Mouse (Mus musculus): ENCODE results near the gene Rtn4rl1. TPM values are rescaled to one million over a fixed set of nuclear protein-coding genes. Genes with fewer than 3 reads are reported as not detected.

Rtn4rl1 gene
- polyA plus RNA-seq, 1 experiment from 2014 or later: 2.9 TPM

- WGBS: 23% methylated on average over 13 of the region's 13 CpGs
- Histone ChIP-seq H3K4me1 (replicated peaks; ENCODE audit: control insufficient read depth, insufficient read depth, low read length) (peaks cover 32% of the 10 kb centered on the region), H3K9me3 (ENCODE audit: control insufficient read depth, low read length) (no peaks in the 10 kb centered on the region), H3K4me3 (ENCODE audit: low read length) (peak overlapping the region; percentile 59), H3K36me3 (ENCODE audit: control insufficient read depth, insufficient read depth, low read length) (no peaks in the 10 kb centered on the region), H3K4me2 (ENCODE audit: low read depth, low read length) (peak overlapping the region; percentile 93), H3K27me3 (ENCODE audit: control insufficient read depth, insufficient read depth, low read depth, low read length) (peaks cover 38% of the 10 kb centered on the region), H3K27ac (ENCODE audit: low read length) (no peak overlapping the region), H3K9ac (ENCODE audit: low read length) (no peak overlapping the region; the same call in 1 of the 2 replicates)
- ATAC-seq (ENCODE audit: low read depth): peak; percentile 70
These were observed 1.0 kb upstream of the Rtn4rl1 start for GRCm38 (mm10) chr11:75192336-75193214.

GRCm38 (mm10) chr11:75194121-75194849 is 702 bp downstream of the Rtn4rl1 start:
- Histone ChIP-seq H3K4me1 (replicated peaks; ENCODE audit: control insufficient read depth, insufficient read depth, low read length) (peaks cover 30% of the 10 kb centered on the region), H3K9ac (ENCODE audit: low read length) (peak overlapping the region; percentile 62), H3K27ac (ENCODE audit: low read length) (no peak overlapping the region), H3K4me2 (ENCODE audit: low read depth, low read length) (peak overlapping the region; percentile 93), H3K4me3 (ENCODE audit: low read length) (peak overlapping the region; percentile 59), H3K9me3 (ENCODE audit: control insufficient read depth, low read length) (no peaks in the 10 kb centered on the region), H3K36me3 (ENCODE audit: control insufficient read depth, insufficient read depth, low read length) (no peaks in the 10 kb centered on the region), H3K27me3 (ENCODE audit: control insufficient read depth, insufficient read depth, low read depth, low read length) (peaks cover 38% of the 10 kb centered on the region)
- ATAC-seq (ENCODE audit: low read depth): no peak
- WGBS: under 1% methylated on average over 52 of the region's 52 CpGs

GRCm38 (mm10) chr11:75194850-75195461 is 1.4 kb downstream of the Rtn4rl1 start:
- WGBS: under 1% methylated on average over 39 of the region's 39 CpGs
- Histone ChIP-seq H3K9me3 (ENCODE audit: control insufficient read depth, low read length) (no peaks in the 10 kb centered on the region), H3K36me3 (ENCODE audit: control insufficient read depth, insufficient read depth, low read length) (no peaks in the 10 kb centered on the region), H3K27me3 (ENCODE audit: control insufficient read depth, insufficient read depth, low read depth, low read length) (peaks cover 38% of the 10 kb centered on the region), H3K27ac (ENCODE audit: low read length) (no peak overlapping the region), H3K4me3 (ENCODE audit: low read length) (peak overlapping the region; percentile 59), H3K4me2 (ENCODE audit: low read depth, low read length) (peak overlapping the region; percentile 93), H3K9ac (ENCODE audit: low read length) (peak overlapping the region; percentile 62), H3K4me1 (replicated peaks; ENCODE audit: control insufficient read depth, insufficient read depth, low read length) (peaks cover 25% of the 10 kb centered on the region)
- no peak for ATAC-seq (ENCODE audit: low read depth)

- whole genome bisulfite sequencing: 59% methylated on average over 6 of the region's 6 CpGs
- Histone ChIP-seq H3K27ac (ENCODE audit: low read length) (no peak overlapping the region), H3K36me3 (ENCODE audit: control insufficient read depth, insufficient read depth, low read length) (no peaks in the 10 kb centered on the region), H3K4me3 (ENCODE audit: low read length) (no peak overlapping the region), H3K27me3 (ENCODE audit: control insufficient read depth, insufficient read depth, low read depth, low read length) (peaks cover 38% of the 10 kb centered on the region), H3K9me3 (ENCODE audit: control insufficient read depth, low read length) (no peaks in the 10 kb centered on the region), H3K4me1 (replicated peaks; ENCODE audit: control insufficient read depth, insufficient read depth, low read length) (peaks cover 25% of the 10 kb centered on the region), H3K9ac (ENCODE audit: low read length) (no peak overlapping the region), H3K4me2 (ENCODE audit: low read depth, low read length) (no peak overlapping the region)
- ATAC-seq (ENCODE audit: low read depth): no peak
These were observed 2.5 kb downstream of the Rtn4rl1 start for GRCm38 (mm10) chr11:75196131-75196530.

- WGBS: 41% methylated on average over 7 of the region's 7 CpGs
- Histone ChIP-seq H3K9me3 (ENCODE audit: control insufficient read depth, low read length) (no peaks in the 10 kb centered on the region), H3K27me3 (ENCODE audit: control insufficient read depth, insufficient read depth, low read depth, low read length) (peaks cover 37% of the 10 kb centered on the region), H3K4me2 (ENCODE audit: low read depth, low read length) (no peak overlapping the region), H3K4me3 (ENCODE audit: low read length) (no peak overlapping the region), H3K36me3 (ENCODE audit: control insufficient read depth, insufficient read depth, low read length) (no peaks in the 10 kb centered on the region), H3K9ac (ENCODE audit: low read length) (no peak overlapping the region), H3K4me1 (replicated peaks; ENCODE audit: control insufficient read depth, insufficient read depth, low read length) (peaks cover 34% of the 10 kb centered on the region), H3K27ac (ENCODE audit: low read length) (no peak overlapping the region)
- no peak for ATAC-seq (ENCODE audit: low read depth)
These were observed 4.4 kb downstream of the Rtn4rl1 start for GRCm38 (mm10) chr11:75197956-75198355.

- Histone ChIP-seq H3K36me3 (ENCODE audit: control insufficient read depth, insufficient read depth, low read length) (no peaks in the 10 kb centered on the region), H3K27me3 (ENCODE audit: control insufficient read depth, insufficient read depth, low read depth, low read length) (peaks cover 29% of the 10 kb centered on the region)
These were observed 5.2 kb downstream of the Rtn4rl1 start for GRCm38 (mm10) chr11:75198792-75199191.

GRCm38 (mm10) chr11:75199951-75200350 is 6.4 kb downstream of the Rtn4rl1 start:
- peaks cover 17% of the 10 kb centered on the region for H3K27me3 ChIP-seq (ENCODE audit: control insufficient read depth, insufficient read depth, low read depth, low read length)
- WGBS: 60% methylated on average over 5 of the region's 5 CpGs
- no peaks in the 10 kb centered on the region for H3K36me3 ChIP-seq (ENCODE audit: control insufficient read depth, insufficient read depth, low read length)
- H3K4me1 ChIP-seq (replicated peaks; ENCODE audit: control insufficient read depth, insufficient read depth, low read length): peaks cover 14% of the 10 kb centered on the region
- H3K4me2 ChIP-seq (ENCODE audit: low read depth, low read length): no peak overlapping the region
- no peaks in the 10 kb centered on the region for H3K9me3 ChIP-seq (ENCODE audit: control insufficient read depth, low read length)
- H3K27ac ChIP-seq (ENCODE audit: low read length): no peak overlapping the region
- ATAC-seq (ENCODE audit: low read depth): no peak
- no peak overlapping the region for H3K9ac ChIP-seq (ENCODE audit: low read length)
- H3K4me3 ChIP-seq (ENCODE audit: low read length): no peak overlapping the region

More at GRCm38 (mm10) chr11:75198792-75199191, 5.2 kb downstream of the Rtn4rl1 start:
- no peak overlapping the region for H3K9ac ChIP-seq (ENCODE audit: low read length)
- H3K27ac ChIP-seq (ENCODE audit: low read length): no peak overlapping the region
- peaks cover 26% of the 10 kb centered on the region for H3K4me1 ChIP-seq (replicated peaks; ENCODE audit: control insufficient read depth, insufficient read depth, low read length)
- WGBS: 70% methylated on average over 4 of the region's 4 CpGs
- H3K4me3 ChIP-seq (ENCODE audit: low read length): no peak overlapping the region
- no peak for ATAC-seq (ENCODE audit: low read depth)
- no peak overlapping the region for H3K4me2 ChIP-seq (ENCODE audit: low read depth, low read length)
- no peaks in the 10 kb centered on the region for H3K9me3 ChIP-seq (ENCODE audit: control insufficient read depth, low read length)

- ATAC-seq (ENCODE audit: low read depth): 0 out of 2 replicates have a peak, but pooled peaks have one; percentile 20
- WGBS: 78% methylated on average over 12 of the region's 12 CpGs
- peaks cover 11% of the 10 kb centered on the region for H3K4me1 ChIP-seq (replicated peaks; ENCODE audit: control insufficient read depth, insufficient read depth, low read length)
These were observed 7.4 kb downstream of the Rtn4rl1 start for GRCm38 (mm10) chr11:75200935-75201334.

GRCm38 (mm10) chr11:75201721-75202120 is 8.1 kb downstream of the Rtn4rl1 start:
- Histone ChIP-seq H3K4me1 (replicated peaks; ENCODE audit: control insufficient read depth, insufficient read depth, low read length) (peaks cover 11% of the 10 kb centered on the region), H3K9me3 (ENCODE audit: control insufficient read depth, low read length) (no peaks in the 10 kb centered on the region), H3K9ac (ENCODE audit: low read length) (no peak overlapping the region), H3K36me3 (ENCODE audit: control insufficient read depth, insufficient read depth, low read length) (no peaks in the 10 kb centered on the region), H3K4me2 (ENCODE audit: low read depth, low read length) (no peak overlapping the region), H3K4me3 (ENCODE audit: low read length) (no peak overlapping the region), H3K27ac (ENCODE audit: low read length) (no peak overlapping the region), H3K27me3 (ENCODE audit: control insufficient read depth, insufficient read depth, low read depth, low read length) (peaks cover under 1% of the 10 kb centered on the region; the same call in 1 of the 2 replicates)
- ATAC-seq (ENCODE audit: low read depth): 0 out of 2 replicates have a peak, but pooled peaks have one; percentile 21
- 34% methylated on average over 8 of the region's 8 CpGs for WGBS

More at GRCm38 (mm10) chr11:75200935-75201334, 7.4 kb downstream of the Rtn4rl1 start:
- Histone ChIP-seq H3K4me3 (ENCODE audit: low read length) (no peak overlapping the region), H3K9me3 (ENCODE audit: control insufficient read depth, low read length) (no peaks in the 10 kb centered on the region), H3K27ac (ENCODE audit: low read length) (no peak overlapping the region), H3K9ac (ENCODE audit: low read length) (no peak overlapping the region), H3K4me2 (ENCODE audit: low read depth, low read length) (no peak overlapping the region), H3K27me3 (ENCODE audit: control insufficient read depth, insufficient read depth, low read depth, low read length) (peaks cover 8% of the 10 kb centered on the region; the same call in 1 of the 2 replicates), H3K36me3 (ENCODE audit: control insufficient read depth, insufficient read depth, low read length) (no peaks in the 10 kb centered on the region)

All from lung, embryonic 16.5 days (tissue).